Mouse (Mus musculus): Measurements from ENCODE around the gene Tnfrsf13c.

GRCm38 (mm10) chr15:82208307-82208706, 15.9 kb downstream of the Tnfrsf13c start:
- TF ChIP-seq POLR2A (IDR thresholded peaks at IDR 0.05; ENCODE audit: borderline replicate concordance, insufficient read depth, low read length) (no peak), CTCF (IDR thresholded peaks at IDR 0.05; ENCODE audit: borderline replicate concordance, insufficient read depth, low read depth, low read length) (no peak)
